Mouse (Mus musculus): ENCODE measurements around the gene C130060K24Rik. TPM values are rescaled to one million over a fixed set of nuclear protein-coding genes. Genes with fewer than 3 reads are reported as not detected.
A peak's percentile ranks its signal among the peaks of the same experiment; 100 is the strongest.

The C130060K24Rik gene
- polyA plus RNA-seq, 1 experiment from 2014 or later, result not detected

GRCm38 (mm10) chr6:65427065-65427464, 46.2 kb downstream of the C130060K24Rik start:
- H3K9ac ChIP-seq (ENCODE audit: low read length), result no peak overlapping the region

GRCm38 (mm10) chr6:65433159-65433558, 52.3 kb downstream of the C130060K24Rik start:
- Histone ChIP-seq H3K4me3 (ENCODE audit: low read depth, low read length) (no peak overlapping the region), H3K9ac (ENCODE audit: low read length) (no peak overlapping the region), H3K27ac (ENCODE audit: low read depth) (no peak overlapping the region), H3K27me3 (replicated peaks; ENCODE audit: control insufficient read depth, insufficient read depth, low read length) (no peaks in the 10 kb centered on the region), H3K36me3 (ENCODE audit: control insufficient read depth, insufficient read depth, low read length) (no peaks in the 10 kb centered on the region), H3K4me1 (replicated peaks; ENCODE audit: control insufficient read depth, insufficient read depth, low read length) (no peaks in the 10 kb centered on the region), H3K9me3 (ENCODE audit: control insufficient read depth, low read length) (no peaks in the 10 kb centered on the region), H3K4me2 (ENCODE audit: low read length) (no peak overlapping the region)
- no peak for DNase-seq (ENCODE audit: low spot score)
- 82% methylated on average over 5 of the region's 5 CpGs for WGBS
- no peak for ATAC-seq (replicated peaks; ENCODE audit: low FRiP score, low TSS enrichment, low read depth)

More at GRCm38 (mm10) chr6:65427065-65427464, 46.2 kb downstream of the C130060K24Rik start:
- H3K9me3 ChIP-seq (ENCODE audit: control insufficient read depth, low read length), result no peaks in the 10 kb centered on the region
- no peaks in the 10 kb centered on the region for H3K36me3 ChIP-seq (ENCODE audit: control insufficient read depth, insufficient read depth, low read length)
- no peak overlapping the region for H3K4me2 ChIP-seq (ENCODE audit: low read length)
- no peak for DNase-seq (ENCODE audit: low spot score)
- no peaks in the 10 kb centered on the region for H3K27me3 ChIP-seq (replicated peaks; ENCODE audit: control insufficient read depth, insufficient read depth, low read length)
- 0 out of 2 replicates have a peak, but pooled peaks have one; percentile 40 for ATAC-seq (replicated peaks; ENCODE audit: low FRiP score, low TSS enrichment, low read depth)
- no peak overlapping the region for H3K4me3 ChIP-seq (ENCODE audit: low read depth, low read length)
- no peaks in the 10 kb centered on the region for H3K4me1 ChIP-seq (replicated peaks; ENCODE audit: control insufficient read depth, insufficient read depth, low read length)
- WGBS, result 69% methylated on average over 8 of the region's 8 CpGs
- no peak overlapping the region for H3K27ac ChIP-seq (ENCODE audit: low read depth)

GRCm38 (mm10) chr6:65453465-65453864, 72.6 kb downstream of the C130060K24Rik start:
- no peak overlapping the region for H3K27ac ChIP-seq (ENCODE audit: low read depth)
- no peaks in the 10 kb centered on the region for H3K27me3 ChIP-seq (replicated peaks; ENCODE audit: control insufficient read depth, insufficient read depth, low read length)
- DNase-seq (ENCODE audit: low spot score) (no peak), ATAC-seq (replicated peaks; ENCODE audit: low FRiP score, low TSS enrichment, low read depth) (no peak)
- H3K4me2 ChIP-seq (ENCODE audit: low read length), result no peak overlapping the region
- no peak overlapping the region for H3K4me3 ChIP-seq (ENCODE audit: low read depth, low read length)
- H3K9me3 ChIP-seq (ENCODE audit: control insufficient read depth, low read length), result no peaks in the 10 kb centered on the region
- no peaks in the 10 kb centered on the region for H3K36me3 ChIP-seq (ENCODE audit: control insufficient read depth, insufficient read depth, low read length)
- no peak overlapping the region for H3K9ac ChIP-seq (ENCODE audit: low read length)
- H3K4me1 ChIP-seq (replicated peaks; ENCODE audit: control insufficient read depth, insufficient read depth, low read length), result no peaks in the 10 kb centered on the region

GRCm38 (mm10) chr6:65465294-65465693, 84.4 kb downstream of the C130060K24Rik start:
- Histone ChIP-seq H3K4me2 (ENCODE audit: low read length) (no peak overlapping the region), H3K9me3 (ENCODE audit: control insufficient read depth, low read length) (no peaks in the 10 kb centered on the region), H3K36me3 (ENCODE audit: control insufficient read depth, insufficient read depth, low read length) (no peaks in the 10 kb centered on the region), H3K9ac (ENCODE audit: low read length) (no peak overlapping the region), H3K27ac (ENCODE audit: low read depth) (no peak overlapping the region), H3K4me3 (ENCODE audit: low read depth, low read length) (no peak overlapping the region), H3K4me1 (replicated peaks; ENCODE audit: control insufficient read depth, insufficient read depth, low read length) (no peaks in the 10 kb centered on the region), H3K27me3 (replicated peaks; ENCODE audit: control insufficient read depth, insufficient read depth, low read length) (no peaks in the 10 kb centered on the region)
- 93% methylated on average over 1 of the region's 1 CpGs for WGBS
- DNase-seq (ENCODE audit: low spot score) (no peak), ATAC-seq (replicated peaks; ENCODE audit: low FRiP score, low TSS enrichment, low read depth) (no peak)

GRCm38 (mm10) chr6:65470320-65470719, 89.4 kb downstream of the C130060K24Rik start:
- H3K4me3 ChIP-seq (ENCODE audit: low read depth, low read length), result no peak overlapping the region
- H3K9me3 ChIP-seq (ENCODE audit: control insufficient read depth, low read length), result no peaks in the 10 kb centered on the region
- DNase-seq (ENCODE audit: low spot score) (no peak), ATAC-seq (replicated peaks; ENCODE audit: low FRiP score, low TSS enrichment, low read depth) (no peak)
- no peaks in the 10 kb centered on the region for H3K36me3 ChIP-seq (ENCODE audit: control insufficient read depth, insufficient read depth, low read length)
- no peaks in the 10 kb centered on the region for H3K4me1 ChIP-seq (replicated peaks; ENCODE audit: control insufficient read depth, insufficient read depth, low read length)
- H3K27ac ChIP-seq (ENCODE audit: low read depth), result no peak overlapping the region
- H3K4me2 ChIP-seq (ENCODE audit: low read length), result no peak overlapping the region
- 80% methylated on average over 5 of the region's 5 CpGs for WGBS
- no peaks in the 10 kb centered on the region for H3K27me3 ChIP-seq (replicated peaks; ENCODE audit: control insufficient read depth, insufficient read depth, low read length)
- H3K9ac ChIP-seq (ENCODE audit: low read length), result no peak overlapping the region

DNA sequence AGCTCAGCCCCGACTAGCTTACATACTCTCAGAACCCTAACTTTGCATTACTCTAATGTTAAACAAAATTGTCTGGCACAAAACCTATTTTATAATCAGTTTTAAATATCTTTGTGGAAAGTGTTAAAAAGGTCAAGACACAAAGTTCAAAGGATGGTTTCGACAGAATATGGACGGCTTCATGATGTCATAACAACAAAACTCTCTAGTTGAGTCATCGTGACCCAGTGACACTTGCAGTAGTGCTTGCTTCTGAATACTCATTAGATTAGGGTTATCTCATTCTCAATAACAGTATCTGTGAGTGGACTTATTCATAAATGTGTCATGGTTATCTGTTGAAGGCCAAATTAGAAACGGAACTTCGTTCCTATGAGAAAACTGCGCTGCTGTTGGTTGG, 91.5 kb downstream of the C130060K24Rik start:
- WGBS, result 85% methylated on average over 7 of the region's 7 CpGs
- Histone ChIP-seq H3K4me2 (ENCODE audit: low read length) (no peak overlapping the region), H3K4me3 (ENCODE audit: low read depth, low read length) (no peak overlapping the region), H3K27me3 (replicated peaks; ENCODE audit: control insufficient read depth, insufficient read depth, low read length) (no peaks in the 10 kb centered on the region), H3K36me3 (ENCODE audit: control insufficient read depth, insufficient read depth, low read length) (no peaks in the 10 kb centered on the region), H3K4me1 (replicated peaks; ENCODE audit: control insufficient read depth, insufficient read depth, low read length) (no peaks in the 10 kb centered on the region), H3K27ac (ENCODE audit: low read depth) (no peak overlapping the region), H3K9me3 (ENCODE audit: control insufficient read depth, low read length) (no peaks in the 10 kb centered on the region), H3K9ac (ENCODE audit: low read length) (no peak overlapping the region)
- DNase-seq (ENCODE audit: low spot score), result no peak
- ATAC-seq (replicated peaks; ENCODE audit: low FRiP score, low TSS enrichment, low read depth), result no peak

DNA sequence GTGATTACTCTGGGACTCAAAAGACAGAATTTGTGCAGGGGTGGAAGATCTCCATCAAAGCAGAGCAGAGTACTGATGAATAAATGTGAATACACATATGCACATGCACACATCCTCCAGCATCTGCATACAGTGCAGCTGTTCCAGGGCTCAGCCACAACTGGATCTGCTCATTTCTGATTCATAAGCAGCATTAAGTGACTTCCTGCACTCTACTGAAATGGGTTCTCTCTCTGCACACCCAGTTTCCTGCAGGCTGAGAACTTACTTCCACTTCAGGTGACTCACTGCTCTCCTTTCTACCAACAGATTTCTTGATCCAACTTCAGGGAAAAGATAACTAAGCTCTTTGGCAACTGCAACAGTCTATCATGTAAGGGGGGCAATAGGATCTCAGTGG, 117.9 kb downstream of the C130060K24Rik start:
- Histone ChIP-seq H3K4me1 (replicated peaks; ENCODE audit: control insufficient read depth, insufficient read depth, low read length) (no peaks in the 10 kb centered on the region), H3K9me3 (ENCODE audit: control insufficient read depth, low read length) (no peaks in the 10 kb centered on the region), H3K36me3 (ENCODE audit: control insufficient read depth, insufficient read depth, low read length) (no peaks in the 10 kb centered on the region), H3K9ac (ENCODE audit: low read length) (no peak overlapping the region), H3K4me2 (ENCODE audit: low read length) (no peak overlapping the region), H3K27me3 (replicated peaks; ENCODE audit: control insufficient read depth, insufficient read depth, low read length) (no peaks in the 10 kb centered on the region), H3K4me3 (ENCODE audit: low read depth, low read length) (no peak overlapping the region), H3K27ac (ENCODE audit: low read depth) (no peak overlapping the region)
- ATAC-seq (replicated peaks; ENCODE audit: low FRiP score, low TSS enrichment, low read depth) (no peak), DNase-seq (ENCODE audit: low spot score) (no peak)

Other genes with a start within 250 kb of the C130060K24Rik start
- gene Hpgds, start 236.2 kb upstream of the C130060K24Rik start, polyA plus RNA-seq (2014; fragmentation: Nextera tagmentation; extraction: Ambion mirVana), result 3.4 and 4.5 TPM in 2 replicates
- gene Tnip3, start 144.2 kb downstream of the C130060K24Rik start, polyA plus RNA-seq (2014; fragmentation: Nextera tagmentation; extraction: Ambion mirVana), result not detected in 2 replicates

All from intestine, embryonic 14.5 days (tissue).